Mouse (Mus musculus) midbrain, embryonic 11.5 days (tissue): ENCODE results near the gene Pitpnb. TPM values are rescaled to one million over a fixed set of nuclear protein-coding genes. Genes with fewer than 3 reads are reported as not detected.

Source experiments
- ATAC-seq: fragments of 200-750 bp; cut with Nextera tagmentation; 2 replicates; pipeline ENCODE4 v1.8.0; 2017; ENCODE audit warnings: moderate TSS enrichment, moderate library complexity; ENCODE audit not compliant: low FRiP score
- DNase-seq: peaks from one replicate; pipeline ENCODE4 v3.0.0; 2015; ENCODE audit warnings: low spot score; ENCODE audit errors: missing footprints
- H3K27ac ChIP-seq: fragments of 300-500 bp; sonication (generic); 2 replicates; pipeline ENCODE4 v1.5.1; 2014; ENCODE audit warnings: low read depth, low read length
- H3K27me3 ChIP-seq: fragments of 300-500 bp; sonication (generic); 2 replicates; pipeline ENCODE4 v1.6.1; 2014; ENCODE audit warnings: mild to moderate bottlenecking, low read length, moderate library complexity, mixed read lengths; ENCODE audit not compliant: control insufficient read depth, insufficient read depth
- H3K36me3 ChIP-seq: fragments of 300-500 bp; sonication (generic); 2 replicates; pipeline ENCODE4 v1.6.1; 2014; ENCODE audit warnings: mild to moderate bottlenecking, low read length, moderate library complexity, mixed read lengths; ENCODE audit not compliant: control insufficient read depth, insufficient read depth
- H3K4me1 ChIP-seq: fragments of 300-500 bp; sonication (generic); 2 replicates; pipeline ENCODE4 v1.6.1; 2014; ENCODE audit warnings: low read length; ENCODE audit not compliant: control insufficient read depth, insufficient read depth
- H3K4me2 ChIP-seq: fragments of 300-500 bp; sonication (generic); 2 replicates; pipeline ENCODE4 v1.6.1; 2014; ENCODE audit warnings: mild to moderate bottlenecking, moderate library complexity
- H3K4me3 ChIP-seq: fragments of 300-500 bp; sonication (generic); 2 replicates; pipeline ENCODE4 v1.5.1; 2014; ENCODE audit warnings: low read depth, low read length
- H3K9ac ChIP-seq: fragments of 300-500 bp; sonication (generic); 2 replicates; pipeline ENCODE4 v1.6.1; 2014; ENCODE audit warnings: low read length
- H3K9me3 ChIP-seq: fragments of 300-500 bp; sonication (generic); 2 replicates; pipeline ENCODE4 v1.6.1; 2016; ENCODE audit warnings: low read length; ENCODE audit not compliant: control insufficient read depth
- WGBS: fragments of 180-500 bp; shearing (Covaris S2); extraction: QIAGEN DNeasy Blood & Tissue Kit; methylation state at CpG from one replicate; pipeline ENCODE4 v1.1.7; 2014; 5-methylcytosine and 5-hydroxymethylcytosine counted together
- polyA plus RNA-seq: library from polyadenylated mRNA; unstranded; fragments of >200 nt; fragmentation: Nextera tagmentation; extraction: Ambion mirVana; gene quantifications from 2 replicates; pipeline ENCODE4 v1.2.1, GENCODE M21; 2014

Pitpnb gene
- polyA plus RNA-seq, 1 experiment from 2014 or later, result 118 TPM

DNA sequence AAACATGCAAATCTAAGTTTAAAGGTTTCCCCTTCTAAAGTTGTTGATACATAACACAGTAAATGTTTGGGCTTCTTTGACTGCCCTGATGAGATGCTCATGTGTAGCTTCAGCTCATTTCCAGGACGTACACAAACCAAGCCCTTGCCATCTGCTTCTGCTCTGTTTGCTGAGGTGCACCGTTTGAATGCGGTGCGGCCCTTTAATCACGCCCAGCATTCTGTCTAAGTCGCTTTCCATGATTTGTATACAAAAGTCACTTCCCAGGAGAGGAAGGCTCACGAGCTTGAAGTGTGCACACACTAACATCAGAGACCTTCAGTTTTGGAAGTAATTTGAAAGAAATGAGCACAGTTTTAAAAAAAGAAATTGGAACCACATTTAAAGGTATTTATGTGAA, 31.3 kb downstream of the Pitpnb start:
- Histone ChIP-seq H3K36me3 (peaks cover 25% of the 10 kb centered on the region), H3K4me3 (no peak overlapping the region), H3K9me3 (no peaks in the 10 kb centered on the region), H3K27ac (no peak overlapping the region), H3K4me2 (no peak overlapping the region), H3K27me3 (no peaks in the 10 kb centered on the region), H3K4me1 (peaks cover 2% of the 10 kb centered on the region; the same call in 1 of the 2 replicates), H3K9ac (no peak overlapping the region)
- DNase-seq, result peak; percentile 62
- WGBS, result 79% methylated on average over 7 of the region's 7 CpGs
- ATAC-seq, result no peak

DNA sequence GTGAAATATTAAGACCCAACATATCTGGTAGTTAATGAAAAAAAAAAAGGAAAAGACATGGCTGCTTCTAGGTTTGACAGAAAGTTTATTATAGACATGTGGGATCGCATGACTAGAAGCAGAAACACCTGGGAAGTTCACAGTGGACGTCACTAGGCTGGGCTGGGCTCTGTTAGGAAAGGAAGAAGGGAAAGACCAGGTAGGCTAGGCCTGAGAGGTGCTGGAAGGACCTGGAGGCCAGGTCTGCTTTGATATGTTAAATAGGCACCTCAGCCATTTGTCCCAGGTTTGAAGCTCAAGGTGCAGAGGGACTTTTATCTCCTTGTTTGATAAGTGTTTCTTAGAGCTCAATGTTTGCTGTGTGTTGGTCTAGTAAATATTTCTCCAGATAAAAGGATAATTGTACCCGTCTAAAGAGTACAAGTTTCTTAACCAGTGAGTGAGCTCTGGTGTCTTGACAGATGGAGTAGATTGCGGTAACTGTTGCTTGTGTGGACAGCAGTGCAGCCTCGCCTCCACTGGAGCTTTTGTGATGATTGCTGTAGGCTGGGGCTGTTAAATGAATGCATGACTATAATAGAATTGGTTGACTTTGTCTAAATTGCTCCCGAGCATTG, 33.0 kb downstream of the Pitpnb start:
- H3K9me3 ChIP-seq, result no peaks in the 10 kb centered on the region

DNA sequence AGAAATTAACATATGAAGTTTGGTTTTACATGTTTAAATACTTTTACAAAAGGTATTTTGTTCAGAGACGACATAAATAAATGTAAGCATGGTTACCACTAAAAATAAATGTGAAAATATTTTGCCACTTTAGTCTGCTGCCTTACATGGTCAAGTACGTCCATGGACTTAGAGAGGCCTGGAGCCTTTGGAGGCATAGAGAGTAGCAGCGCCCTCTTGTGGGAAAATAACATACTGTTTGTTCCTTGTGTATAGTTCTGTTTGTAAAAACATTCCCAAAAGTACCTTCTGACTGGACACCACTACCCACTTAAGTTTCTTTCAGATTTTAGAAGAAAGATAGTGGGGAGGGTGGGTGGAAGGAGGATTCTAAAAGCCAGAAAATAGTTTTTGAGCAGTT, 34.0 kb downstream of the Pitpnb start:
- H3K4me1 ChIP-seq, result peaks cover 15% of the 10 kb centered on the region
- H3K4me3 ChIP-seq, result no peak overlapping the region
- no peak overlapping the region for H3K27ac ChIP-seq
- no peak overlapping the region for H3K9ac ChIP-seq
- H3K9me3 ChIP-seq, result no peaks in the 10 kb centered on the region
- H3K36me3 ChIP-seq, result peaks cover 15% of the 10 kb centered on the region
- ATAC-seq (no peak), DNase-seq (peak; percentile 97)
- H3K27me3 ChIP-seq, result no peaks in the 10 kb centered on the region
- 40% methylated on average over 3 of the region's 3 CpGs for WGBS
- no peak overlapping the region for H3K4me2 ChIP-seq

More for the DNA sequence above, 33.0 kb downstream of the Pitpnb start:
- Histone ChIP-seq H3K4me1 (peaks cover 15% of the 10 kb centered on the region), H3K36me3 (peaks cover 18% of the 10 kb centered on the region), H3K4me3 (no peak overlapping the region), H3K9ac (no peak overlapping the region), H3K4me2 (no peak overlapping the region), H3K27me3 (no peaks in the 10 kb centered on the region), H3K27ac (no peak overlapping the region)
- ATAC-seq, result no peak
- WGBS, result 79% methylated on average over 6 of the region's 6 CpGs
- peak; percentile 60 for DNase-seq

DNA sequence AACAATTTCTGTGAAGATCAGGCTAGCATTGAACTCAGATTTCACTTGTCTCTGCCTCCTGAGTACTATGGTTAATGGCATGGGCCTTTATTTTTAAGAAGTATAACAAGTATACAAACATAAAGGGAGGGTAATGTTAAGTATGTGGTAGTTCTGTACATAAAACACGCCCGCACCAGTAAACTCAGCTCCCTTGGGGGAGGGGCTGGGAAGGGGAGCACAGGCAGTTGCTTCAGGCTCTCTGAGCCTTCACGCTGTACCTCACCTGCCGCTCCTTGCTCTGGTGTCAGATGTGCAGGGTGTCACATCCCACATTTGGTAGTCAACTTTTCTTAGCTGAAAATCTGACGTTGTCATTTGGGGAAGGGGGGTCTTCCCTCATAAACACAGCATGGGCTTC, 35.6 kb downstream of the Pitpnb start:
- Histone ChIP-seq H3K36me3 (peaks cover 10% of the 10 kb centered on the region), H3K27ac (no peak overlapping the region), H3K27me3 (no peaks in the 10 kb centered on the region), H3K9me3 (no peaks in the 10 kb centered on the region), H3K4me3 (no peak overlapping the region), H3K9ac (no peak overlapping the region), H3K4me1 (peaks cover 15% of the 10 kb centered on the region), H3K4me2 (no peak overlapping the region)
- WGBS, result 86% methylated on average over 5 of the region's 5 CpGs
- no peak for ATAC-seq
- DNase-seq, result peak; percentile 70

DNA sequence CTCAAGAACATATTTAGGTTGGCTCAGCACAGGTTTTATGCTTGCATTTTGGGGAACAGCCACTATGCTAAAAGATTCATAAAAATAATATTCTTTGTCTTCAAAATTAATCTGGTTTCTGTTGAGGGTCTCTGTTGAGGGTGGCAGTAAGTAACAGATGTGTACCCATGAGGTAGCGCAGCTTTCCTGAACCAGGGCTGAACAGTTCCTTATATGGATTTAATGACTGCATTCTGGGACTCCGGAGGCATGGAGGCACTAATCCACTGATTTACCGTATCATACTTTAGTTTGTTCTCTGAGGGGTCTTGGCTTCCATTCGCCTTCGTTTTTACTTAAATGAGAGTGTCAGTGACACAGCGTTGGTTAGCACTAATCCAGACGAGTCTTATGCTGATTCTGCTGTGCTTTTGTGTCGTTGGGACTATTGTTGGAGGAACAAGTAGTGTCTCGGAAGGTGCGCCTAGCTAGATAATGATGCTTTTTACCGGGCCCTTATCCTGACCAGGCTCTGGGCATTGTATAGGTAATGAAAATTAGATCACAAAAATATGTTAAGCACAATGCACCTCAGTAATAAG, 37.5 kb downstream of the Pitpnb start:
- WGBS, result 50% methylated on average over 11 of the region's 11 CpGs
- DNase-seq (peak; percentile 87), ATAC-seq (peak; percentile 54; the same call in 1 of the 2 replicates)
- H3K36me3 ChIP-seq, result peaks cover 10% of the 10 kb centered on the region
- no peak overlapping the region for H3K4me2 ChIP-seq
- peak overlapping the region; percentile 90 for H3K27ac ChIP-seq
- H3K4me3 ChIP-seq, result no peak overlapping the region
- H3K9ac ChIP-seq, result peak overlapping the region; percentile 27; the same call in 1 of the 2 replicates
- peaks cover 15% of the 10 kb centered on the region for H3K4me1 ChIP-seq
- H3K27me3 ChIP-seq, result no peaks in the 10 kb centered on the region
- H3K9me3 ChIP-seq, result no peaks in the 10 kb centered on the region

DNA sequence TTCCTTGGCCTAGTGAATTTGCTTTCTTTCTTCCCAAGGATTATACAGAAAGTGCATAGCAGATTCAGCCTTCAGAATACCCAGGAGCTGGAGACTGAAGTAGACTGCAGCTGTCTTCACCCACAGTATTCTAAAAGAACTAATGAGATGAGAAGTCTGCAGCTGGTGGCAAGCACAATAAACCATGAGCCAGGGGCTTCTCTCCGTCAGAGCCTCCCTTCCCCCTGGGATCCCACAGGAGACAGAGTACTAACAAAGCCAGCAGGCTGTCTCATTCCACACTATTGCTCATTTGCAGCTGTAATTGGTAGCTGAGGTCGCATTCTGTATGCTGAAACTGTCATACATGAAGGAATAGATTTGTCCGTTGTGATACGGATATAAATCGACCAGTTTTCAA, 38.0 kb downstream of the Pitpnb start:
- Histone ChIP-seq H3K4me2 (no peak overlapping the region), H3K36me3 (peaks cover 13% of the 10 kb centered on the region), H3K27me3 (no peaks in the 10 kb centered on the region), H3K9ac (no peak overlapping the region), H3K4me3 (no peak overlapping the region), H3K9me3 (no peaks in the 10 kb centered on the region), H3K4me1 (peaks cover 15% of the 10 kb centered on the region), H3K27ac (peak overlapping the region; percentile 90)
- WGBS, result 76% methylated on average over 5 of the region's 5 CpGs
- ATAC-seq (peak; percentile 68), DNase-seq (peak; percentile 90)

DNA sequence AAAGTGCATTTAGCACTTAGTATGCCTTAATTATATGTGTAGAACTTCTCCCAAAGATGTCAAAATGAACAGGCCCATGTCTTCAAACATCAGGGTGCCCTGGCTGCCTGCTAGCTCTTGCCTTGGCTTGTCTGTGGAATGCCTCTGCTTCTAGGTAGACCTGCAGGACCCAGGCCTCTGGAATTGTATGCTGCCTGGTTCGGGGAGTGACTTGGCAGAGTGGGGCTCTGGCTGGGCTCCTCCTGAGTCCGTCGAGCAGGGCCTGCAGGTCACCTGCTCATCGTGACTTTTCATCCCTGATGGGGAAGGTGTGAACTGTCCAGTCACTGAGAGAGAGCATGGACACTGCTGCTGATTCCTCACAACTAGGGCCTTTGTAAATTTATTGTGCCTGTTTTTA, 45.1 kb downstream of the Pitpnb start:
- DNase-seq, result no peak
- H3K36me3 ChIP-seq, result peaks cover 28% of the 10 kb centered on the region
- WGBS, result 90% methylated on average over 4 of the region's 4 CpGs
- H3K9ac ChIP-seq, result no peak overlapping the region
- no peak overlapping the region for H3K4me2 ChIP-seq
- no peak overlapping the region for H3K27ac ChIP-seq
- no peaks in the 10 kb centered on the region for H3K27me3 ChIP-seq
- ATAC-seq, result no peak
- H3K4me1 ChIP-seq, result no peaks in the 10 kb centered on the region
- H3K4me3 ChIP-seq, result no peak overlapping the region
- no peaks in the 10 kb centered on the region for H3K9me3 ChIP-seq

DNA sequence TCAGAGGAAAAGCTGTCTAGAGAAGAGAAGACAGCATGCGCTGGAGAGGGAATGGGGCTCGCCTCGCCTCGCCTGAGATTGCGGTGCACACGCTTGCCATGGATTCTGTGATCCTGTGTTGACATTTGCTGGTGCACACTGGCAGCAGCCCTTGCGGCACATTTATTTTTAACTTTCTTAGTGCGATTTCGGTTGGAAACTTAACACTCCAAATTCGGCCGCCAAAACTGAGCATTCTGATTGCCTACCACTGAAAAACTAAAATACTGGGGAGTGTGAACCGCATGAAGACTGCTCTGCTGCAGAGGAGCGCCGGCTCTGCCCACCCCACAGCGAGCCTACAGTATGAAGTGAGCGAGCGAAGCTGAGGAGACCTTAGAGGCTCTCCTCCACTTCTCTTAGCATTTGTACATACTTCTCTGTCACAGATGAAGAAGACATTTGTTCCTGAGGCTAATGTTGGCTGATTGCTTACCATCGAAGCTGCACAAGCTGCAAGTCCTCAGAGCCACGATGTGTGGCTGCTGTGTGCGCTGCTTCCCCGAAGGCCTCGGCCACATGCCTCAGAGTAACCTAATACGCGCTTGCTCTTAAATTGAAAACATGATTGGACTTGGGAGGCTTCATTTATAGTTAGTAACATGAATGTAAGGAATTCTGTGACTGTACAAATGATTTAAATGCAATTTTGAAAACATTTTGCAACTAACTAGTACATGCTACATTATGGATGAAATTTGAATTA, 45.9 kb downstream of the Pitpnb start:
- ATAC-seq (no peak), DNase-seq (no peak)
- WGBS, result 93% methylated on average over 24 of the region's 24 CpGs
- H3K4me2 ChIP-seq, result no peak overlapping the region
- H3K36me3 ChIP-seq, result peaks cover 32% of the 10 kb centered on the region
- H3K27ac ChIP-seq, result no peak overlapping the region
- H3K27me3 ChIP-seq, result no peaks in the 10 kb centered on the region
- no peaks in the 10 kb centered on the region for H3K9me3 ChIP-seq
- H3K4me1 ChIP-seq, result no peaks in the 10 kb centered on the region
- no peak overlapping the region for H3K4me3 ChIP-seq
- no peak overlapping the region for H3K9ac ChIP-seq
